Mouse (Mus musculus) brain, adult 2 months (tissue): ENCODE data around the gene Selenof.
A peak's percentile ranks its signal among the peaks of the same experiment; 100 is the strongest.

ENCODE experiments used
- DNase-seq: peaks from one replicate; pipeline ENCODE4 v3.0.0; 2011; ENCODE audit warnings: low read depth, low spot score

The Selenof gene

DNA sequence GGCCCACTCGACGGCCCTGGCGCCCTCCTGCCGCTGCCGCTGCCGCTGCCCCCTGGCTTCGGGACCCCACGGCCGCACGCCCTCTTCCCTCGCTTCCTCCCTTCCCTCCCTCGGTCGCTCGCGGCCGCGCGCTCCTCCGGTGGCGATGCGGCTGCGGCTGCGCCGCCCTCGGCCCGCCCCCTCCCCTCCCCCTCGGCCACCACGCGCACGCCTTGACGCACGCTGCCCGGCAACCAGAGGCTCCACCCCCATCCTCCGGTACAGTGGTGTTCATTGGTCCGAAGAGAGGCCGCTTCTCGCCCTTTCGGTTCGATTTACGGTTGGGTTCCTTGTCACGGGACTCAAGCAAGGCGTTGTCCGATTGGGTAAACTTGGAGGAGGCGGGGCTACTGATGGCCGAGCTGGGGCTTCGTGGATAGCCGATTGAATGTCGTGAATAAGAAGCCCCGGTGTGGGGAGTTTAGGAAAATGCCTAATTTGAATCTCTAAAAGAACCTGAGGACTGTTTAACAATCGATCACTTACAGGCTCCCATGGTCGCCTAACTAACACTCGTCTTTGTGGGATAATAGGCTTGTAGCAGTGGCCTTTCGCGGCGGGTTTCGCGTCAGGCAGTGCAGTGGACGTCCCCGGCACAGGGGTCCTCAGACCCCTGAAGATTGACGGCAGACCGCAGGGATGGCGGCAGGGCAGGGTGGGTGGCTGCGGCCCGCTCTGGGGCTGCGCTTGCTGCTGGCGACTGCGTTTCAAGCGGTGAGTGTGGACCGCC is at the start of gene Selenof, which contains the start of gene Hs2st1:
TSS of gene Selenof (plus strand) at position 258 of the 769 bp plus-strand sequence.
TSS of gene Hs2st1 (minus strand) at position 135 of the 769 bp plus-strand sequence.
- peak; percentile 100 for DNase-seq

DNA sequence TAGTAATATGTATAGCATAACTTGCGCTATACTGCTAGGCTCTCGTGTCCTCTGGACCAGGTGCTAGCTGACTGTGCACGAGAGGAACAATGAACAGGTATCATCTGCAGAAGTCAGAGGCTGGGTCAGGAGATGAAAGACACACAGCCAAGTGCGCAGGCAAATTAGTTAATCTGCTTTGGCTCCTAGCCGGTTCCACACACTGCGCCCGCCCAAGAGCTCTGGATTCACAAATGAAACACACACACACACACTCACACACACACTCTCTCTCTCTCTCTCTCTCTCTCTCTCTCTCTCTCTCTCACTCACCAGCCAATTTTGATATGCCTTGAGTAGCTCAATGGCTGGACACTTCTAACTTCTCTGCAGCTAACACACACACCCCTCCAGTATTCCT is 42.2 kb upstream of the Selenof start:
- DNase-seq = no peak

DNA sequence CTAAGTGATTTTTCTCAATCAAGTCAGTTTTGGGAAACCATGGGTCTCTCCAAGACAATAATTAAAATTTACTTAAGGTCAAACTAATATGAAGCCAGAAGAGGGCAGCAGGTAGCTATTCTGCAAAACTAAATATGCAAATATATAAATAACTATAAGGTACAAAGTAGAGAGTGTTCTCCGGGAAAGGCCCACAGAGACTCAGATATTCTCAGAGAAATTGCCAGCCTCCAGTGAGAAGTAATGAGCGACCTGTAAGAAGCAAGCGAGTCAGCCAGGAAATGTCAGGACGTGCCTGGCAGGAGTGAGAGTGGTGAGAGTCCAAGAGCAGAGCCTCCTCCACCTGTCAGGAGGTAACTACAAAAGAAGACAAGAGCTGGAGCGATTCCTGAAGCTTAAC is 39.1 kb upstream of the Selenof start:
- DNase-seq = peak; percentile 80

DNA sequence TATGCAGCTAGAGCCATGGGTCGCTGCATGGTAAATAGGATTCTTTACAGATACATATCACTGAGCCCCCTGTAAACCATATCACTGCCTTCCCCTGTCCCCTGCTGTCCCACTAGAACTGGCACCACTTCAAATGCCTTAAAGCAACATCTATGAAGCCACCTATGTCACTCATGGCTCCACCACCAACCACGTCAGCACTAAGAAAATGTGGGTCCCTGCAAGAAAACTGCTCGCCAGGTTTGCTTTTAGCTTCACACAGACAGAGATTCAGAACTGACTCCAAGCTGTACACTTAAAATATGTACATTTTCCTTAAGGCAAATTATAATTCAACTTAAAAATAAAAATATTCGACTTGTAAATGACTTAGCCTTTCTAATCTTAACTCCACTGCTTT is 35.0 kb upstream of the Selenof start:
- DNase-seq = no peak

DNA sequence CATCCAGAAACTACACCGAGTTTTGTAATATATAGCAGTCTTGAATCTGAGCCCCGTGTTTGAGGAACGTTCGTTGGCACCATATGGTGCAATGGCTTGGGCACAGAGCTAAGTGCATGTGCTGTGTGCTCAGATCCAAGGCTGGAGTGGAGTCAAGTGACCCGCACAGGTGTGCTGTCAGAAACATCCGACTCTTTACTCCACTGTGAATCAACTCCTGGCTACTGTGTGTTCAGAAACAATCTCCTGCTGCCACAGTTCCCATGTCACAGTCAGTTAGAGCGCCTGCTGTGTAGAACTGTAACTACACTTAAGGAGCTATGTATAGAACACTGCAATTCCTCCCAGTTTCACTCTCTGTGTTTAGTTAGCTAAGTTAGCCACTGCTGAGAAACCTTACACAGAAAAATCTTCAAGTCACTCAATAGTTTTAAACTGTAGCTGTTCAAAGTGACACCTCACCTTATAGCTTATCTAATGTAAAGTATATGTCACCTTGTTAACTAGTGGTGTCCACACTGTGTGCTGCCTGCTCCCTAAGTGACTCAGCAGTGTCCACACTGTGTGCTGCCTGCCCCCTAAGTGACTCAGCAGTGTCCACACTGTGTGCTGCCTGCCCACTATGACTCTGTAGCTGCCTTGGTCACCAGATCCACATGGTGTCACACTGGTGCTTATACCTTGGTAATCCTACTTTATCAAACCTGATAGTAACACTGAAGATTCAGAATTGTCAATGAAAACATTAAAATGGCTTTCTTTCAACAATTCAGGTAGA is 32.8 kb upstream of the Selenof start:
- DNase-seq = peak; percentile 77

DNA sequence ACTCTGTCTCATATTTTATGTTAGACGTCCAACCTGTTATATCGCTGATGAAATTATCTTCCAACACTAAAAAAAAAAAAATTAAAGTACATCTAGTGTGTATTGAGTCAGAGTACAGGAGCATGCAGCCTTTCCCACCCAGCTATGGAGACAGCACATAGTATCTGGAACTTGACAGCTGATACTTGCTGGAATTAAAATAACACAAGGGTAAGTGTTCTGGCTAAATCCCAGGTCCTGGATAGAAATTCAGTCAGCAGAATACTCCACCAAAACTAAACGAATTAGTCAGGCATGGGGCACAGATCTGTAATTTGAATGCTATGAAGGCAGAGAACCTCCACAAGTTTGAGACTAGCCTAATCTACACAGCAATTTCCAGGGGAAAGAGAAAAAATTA is 31.1 kb upstream of the Selenof start:
- no peak for DNase-seq

DNA sequence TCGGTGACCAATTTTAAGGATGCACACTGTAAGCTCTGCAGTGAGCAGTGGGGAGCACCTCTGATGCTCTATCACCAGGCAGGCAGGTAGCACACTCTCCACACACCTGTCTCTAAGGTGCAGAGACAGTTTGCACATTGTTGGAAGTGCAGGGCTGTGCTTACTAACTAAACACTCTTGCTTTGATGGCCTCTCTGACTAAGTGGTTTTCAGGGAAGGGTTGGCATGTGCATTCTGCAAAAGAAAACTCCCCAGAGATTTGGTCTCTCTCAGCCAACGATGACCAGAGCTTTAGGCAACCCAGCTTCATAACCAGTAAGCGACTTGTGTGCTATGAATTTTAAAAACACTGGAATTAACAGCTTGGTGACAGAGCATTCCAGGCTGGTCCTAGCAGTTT is 29.3 kb upstream of the Selenof start:
- no peak for DNase-seq

DNA sequence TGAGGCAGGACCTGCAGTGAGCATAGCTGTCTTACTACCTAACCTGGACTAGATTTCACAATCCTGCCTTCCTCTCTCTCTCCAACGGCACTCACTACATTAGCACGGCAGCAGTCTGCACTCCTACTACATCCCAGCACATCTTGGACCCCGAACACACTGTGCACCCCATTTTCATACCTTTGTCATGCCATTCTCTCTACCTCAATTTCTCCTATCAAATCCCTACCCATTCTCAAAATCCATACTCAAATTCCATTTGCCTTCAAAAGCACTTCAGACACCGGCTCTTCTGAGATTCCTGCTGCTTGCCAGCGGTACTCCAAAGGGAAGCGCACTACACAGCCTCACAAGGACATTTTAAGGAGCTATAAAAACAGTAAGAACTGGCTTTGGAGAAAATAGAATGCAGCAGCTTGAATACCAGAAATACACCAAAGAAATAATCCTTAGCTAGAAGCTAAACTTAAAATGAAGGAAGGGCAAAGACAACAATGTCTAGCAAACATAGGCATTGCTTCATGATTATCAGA is 28.1 kb upstream of the Selenof start:
- DNase-seq = peak; percentile 60

DNA sequence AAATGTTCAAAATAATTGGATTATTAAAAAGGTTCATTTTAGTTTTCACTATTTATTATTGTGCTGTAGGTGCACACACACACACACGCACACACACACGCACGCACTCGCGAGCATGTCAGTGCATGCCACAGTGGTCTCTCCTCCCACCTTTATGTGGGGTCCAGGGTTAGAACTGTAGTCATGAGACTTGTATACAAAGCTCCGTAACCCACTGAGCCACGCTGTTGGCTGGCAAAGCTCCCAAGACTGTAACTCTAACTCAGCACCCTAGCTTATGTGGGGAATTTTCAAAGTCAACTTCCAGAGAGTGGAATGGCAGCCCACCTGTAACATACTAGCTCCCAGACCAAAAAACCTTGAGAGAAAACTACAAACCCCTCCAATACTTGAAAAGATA is 25.0 kb upstream of the Selenof start:
- no peak for DNase-seq

DNA sequence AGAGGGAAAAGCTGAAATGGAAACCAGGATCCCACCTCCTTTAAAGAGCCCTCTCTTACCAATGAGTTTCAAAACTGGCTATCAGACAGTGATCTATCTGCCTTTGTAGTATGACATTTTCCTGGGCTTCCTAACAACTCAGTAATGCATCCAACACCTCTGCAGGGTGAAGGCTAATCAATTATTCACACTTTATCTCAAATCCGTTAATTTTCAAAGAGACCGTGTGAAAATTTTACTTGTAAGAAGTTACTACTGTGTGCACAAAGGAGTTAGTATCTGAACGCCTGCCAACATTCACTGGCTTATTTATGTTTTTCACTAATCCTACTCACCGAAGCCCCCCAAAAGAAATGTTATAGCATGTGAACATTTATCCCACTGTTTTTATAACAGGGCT is 24.3 kb upstream of the Selenof start:
- DNase-seq = no peak

DNA sequence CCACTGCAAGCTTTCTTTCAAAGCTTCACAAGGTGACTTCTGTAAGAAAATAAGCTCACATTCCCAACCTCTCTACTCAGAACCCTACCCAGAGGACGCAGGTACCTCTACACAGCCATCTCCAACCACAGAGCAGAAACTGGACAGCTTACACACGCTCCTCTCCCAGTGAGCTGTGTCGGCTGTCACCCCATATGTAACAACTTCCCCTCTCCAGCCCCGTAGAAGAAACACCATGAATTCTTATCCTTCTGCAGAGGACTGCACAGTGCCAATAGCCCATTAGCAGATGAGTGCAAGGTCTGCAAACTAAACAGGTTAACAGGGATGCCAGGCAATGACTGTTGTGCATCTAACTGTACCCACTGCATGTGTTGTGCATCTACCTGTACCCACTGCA is 23.6 kb upstream of the Selenof start:
- no peak for DNase-seq

DNA sequence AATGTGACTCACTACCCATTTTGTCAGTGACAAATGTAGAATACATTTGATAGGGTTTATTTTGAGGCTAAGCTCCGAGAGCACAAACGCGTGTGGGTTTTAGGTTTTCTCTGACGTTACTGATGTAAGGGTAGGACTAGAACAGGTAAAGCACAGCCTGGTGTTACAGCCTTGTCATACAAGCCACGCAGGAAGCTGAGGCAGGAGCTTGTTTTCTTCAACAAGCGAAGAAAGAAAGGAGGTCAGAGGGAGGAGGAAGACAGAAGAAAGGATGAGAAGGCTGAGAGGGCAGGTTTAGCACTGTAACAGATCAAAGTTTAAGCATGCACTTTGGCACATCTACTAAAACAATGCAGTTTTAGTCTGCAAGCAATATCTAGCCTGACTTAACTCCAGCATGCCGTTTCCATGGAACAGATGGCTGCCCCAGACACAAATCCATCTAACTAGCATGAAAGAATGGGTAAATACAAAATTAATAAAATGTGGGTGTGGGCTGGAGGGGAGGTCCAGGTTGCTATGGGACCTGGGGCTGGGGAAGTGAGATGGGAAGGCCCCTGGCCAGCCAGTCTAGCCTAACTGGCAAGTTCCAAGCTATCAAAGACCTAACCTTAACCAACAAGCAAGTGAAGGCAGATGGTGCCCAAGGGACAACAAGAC is 21.8 kb upstream of the Selenof start:
- peak; percentile 30 for DNase-seq

DNA sequence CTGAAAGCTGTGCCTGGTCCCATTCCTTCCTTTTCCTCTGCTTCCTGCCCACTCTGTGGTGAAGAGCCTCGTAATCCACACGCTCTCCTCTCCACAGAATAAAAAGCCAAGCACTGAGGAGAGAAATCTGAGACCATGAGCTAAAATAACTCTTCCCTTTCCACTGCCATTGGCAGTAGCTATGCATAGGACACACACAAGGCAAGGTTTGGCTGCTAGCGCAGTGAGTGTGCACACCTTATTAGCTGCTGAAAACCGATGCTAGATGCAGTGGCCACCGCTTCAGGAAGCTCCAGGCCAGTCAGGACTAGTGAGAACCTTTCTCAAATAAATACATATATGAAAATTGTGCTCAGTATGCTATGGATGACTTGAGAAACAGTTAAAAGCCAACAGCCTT is 20.1 kb upstream of the Selenof start:
- DNase-seq = no peak

DNA sequence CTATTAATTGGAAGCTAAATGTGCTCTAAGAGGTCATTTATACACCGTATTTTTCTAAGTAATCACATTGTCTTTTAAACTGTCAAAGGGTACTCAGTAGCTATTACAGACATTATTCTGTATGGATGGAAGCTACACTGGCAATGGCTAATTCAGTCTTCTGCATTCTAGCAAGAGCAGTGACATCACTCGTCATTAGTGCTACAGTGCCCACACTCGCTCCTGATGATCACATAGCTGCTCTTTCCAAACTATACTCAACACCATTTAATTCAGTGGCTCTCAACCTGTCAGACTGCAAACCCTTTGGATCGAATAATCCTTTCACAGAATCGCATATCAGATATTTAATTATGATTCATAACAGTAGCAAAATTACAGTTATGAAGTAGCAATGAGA is 19.4 kb upstream of the Selenof start:
- DNase-seq = no peak

DNA sequence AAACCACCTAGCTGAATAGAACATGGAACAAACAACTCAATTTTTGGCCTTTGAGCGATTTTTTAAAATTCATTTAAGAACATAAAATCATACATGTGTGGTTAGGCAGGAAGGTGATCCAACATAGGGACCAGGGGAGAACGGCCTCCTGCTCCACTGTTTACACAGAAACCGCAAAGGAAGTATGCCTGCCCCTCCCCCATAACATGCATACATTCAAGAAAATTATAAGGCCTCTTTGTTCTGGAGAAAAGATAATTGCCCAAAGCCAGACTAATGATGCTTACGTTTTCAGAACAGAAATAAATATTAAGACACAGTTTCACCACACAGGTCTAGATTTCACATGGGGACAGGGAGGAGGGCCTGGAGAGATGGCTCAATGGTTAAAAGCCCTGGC is 18.7 kb upstream of the Selenof start:
- no peak for DNase-seq

DNA sequence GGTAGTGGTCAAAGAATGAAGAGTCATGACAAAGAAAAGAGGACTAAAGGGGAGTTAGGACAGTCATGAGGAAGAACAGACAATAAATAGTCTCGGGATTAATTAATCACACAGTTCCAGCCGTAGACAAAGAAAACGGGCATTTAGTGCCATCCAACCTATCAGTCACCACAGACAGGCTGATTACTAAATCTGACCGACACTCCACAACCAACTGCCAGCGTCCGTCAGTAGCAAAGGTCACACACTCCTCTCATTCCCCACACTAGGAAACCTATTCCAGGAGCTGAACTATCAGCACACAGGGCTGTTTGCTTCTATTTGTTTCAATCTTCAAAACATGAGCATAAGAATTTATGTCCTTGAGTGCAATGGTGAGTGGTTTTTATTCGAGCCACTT is 16.2 kb upstream of the Selenof start:
- DNase-seq = no peak

DNA sequence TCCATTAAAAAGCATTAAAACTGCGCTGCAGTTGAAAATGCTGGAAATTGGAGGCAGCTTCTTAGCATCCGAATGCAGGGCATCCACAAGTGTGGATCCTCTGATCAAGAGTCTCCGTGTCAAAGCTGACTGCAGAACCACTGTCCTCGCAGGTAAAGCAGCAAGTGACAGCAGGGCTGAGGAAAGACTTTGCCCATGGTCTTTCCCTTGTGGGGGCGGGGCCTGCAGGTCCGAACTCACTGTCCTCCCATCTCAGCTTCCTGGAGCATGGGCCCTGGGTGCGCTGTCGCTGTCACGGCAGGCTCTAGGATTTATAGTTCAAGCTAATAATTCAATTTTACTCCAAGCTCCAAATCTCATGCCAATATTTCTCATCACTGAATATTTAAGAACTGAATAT is 15.6 kb upstream of the Selenof start:
- DNase-seq = no peak

DNA sequence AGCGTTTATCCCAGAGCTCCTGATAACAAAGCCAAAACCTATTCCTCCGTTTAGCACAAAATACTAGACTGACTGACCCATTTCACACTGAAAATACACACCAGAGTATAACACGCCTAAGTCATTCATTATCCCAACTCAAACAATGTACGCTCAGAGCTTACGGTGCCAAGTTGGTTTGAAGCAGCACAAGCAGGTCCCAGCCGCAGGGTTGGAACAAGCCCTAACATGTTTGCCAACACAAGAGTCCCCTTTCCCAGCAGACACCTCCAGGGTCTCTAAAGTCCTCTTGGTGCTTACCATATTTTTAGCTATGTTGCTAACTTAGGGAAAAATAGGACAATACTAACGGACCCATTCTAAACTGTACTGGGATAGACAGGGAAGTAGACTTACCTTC is 15.0 kb upstream of the Selenof start:
- no peak for DNase-seq

DNA sequence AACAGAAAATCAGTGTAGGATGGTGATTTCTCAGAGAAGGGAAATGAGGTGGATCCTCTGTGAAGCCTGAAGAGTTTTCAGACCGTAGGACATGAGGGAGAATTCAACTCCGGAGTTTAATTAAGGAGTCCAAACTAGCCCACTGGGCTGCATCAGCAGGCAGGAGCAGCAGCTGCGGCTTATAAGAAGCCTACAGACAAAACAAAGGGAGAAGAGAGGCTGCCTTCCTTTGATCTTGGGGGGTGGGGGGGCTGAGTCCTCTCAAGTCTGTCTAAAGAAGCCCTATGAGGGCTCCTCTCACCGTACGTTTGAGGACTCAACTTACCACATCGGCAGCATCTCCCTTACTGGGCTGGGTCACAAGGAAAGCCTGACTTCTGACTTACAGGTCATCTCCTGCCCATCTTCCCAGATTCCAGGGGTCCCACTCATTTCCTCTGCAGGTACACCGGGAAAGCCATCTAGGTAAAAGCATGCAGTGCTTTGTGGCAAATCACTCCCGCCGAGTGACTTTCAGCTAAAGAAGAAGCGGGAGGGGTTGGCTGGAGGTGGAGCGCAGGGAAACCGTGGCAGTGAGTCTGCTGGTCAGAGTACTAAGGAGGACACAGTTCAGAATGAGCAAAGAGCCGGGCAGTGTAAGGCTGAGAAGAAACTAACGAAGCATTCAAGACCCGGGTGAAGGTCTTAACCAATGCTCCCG is 13.3 kb upstream of the Selenof start:
- no peak for DNase-seq

DNA sequence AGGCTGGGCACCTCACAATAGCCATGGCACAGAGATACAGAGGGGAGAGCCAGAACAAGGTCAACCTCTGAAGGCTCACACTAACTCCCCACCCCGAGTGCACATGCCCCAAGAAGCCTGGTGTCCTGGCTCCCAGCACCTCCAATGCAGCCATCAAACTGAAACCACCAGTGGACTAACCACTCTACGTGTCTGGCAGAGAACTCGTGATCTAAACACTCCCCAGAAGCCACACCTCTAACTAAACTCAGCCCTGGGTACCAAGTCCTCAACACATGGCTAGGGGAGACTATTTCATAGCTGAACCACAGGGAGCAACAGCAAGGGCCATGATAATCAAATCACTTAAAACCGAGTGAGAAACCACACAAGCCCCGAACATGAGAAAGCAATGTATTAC is 11.8 kb upstream of the Selenof start:
- no peak for DNase-seq

DNA sequence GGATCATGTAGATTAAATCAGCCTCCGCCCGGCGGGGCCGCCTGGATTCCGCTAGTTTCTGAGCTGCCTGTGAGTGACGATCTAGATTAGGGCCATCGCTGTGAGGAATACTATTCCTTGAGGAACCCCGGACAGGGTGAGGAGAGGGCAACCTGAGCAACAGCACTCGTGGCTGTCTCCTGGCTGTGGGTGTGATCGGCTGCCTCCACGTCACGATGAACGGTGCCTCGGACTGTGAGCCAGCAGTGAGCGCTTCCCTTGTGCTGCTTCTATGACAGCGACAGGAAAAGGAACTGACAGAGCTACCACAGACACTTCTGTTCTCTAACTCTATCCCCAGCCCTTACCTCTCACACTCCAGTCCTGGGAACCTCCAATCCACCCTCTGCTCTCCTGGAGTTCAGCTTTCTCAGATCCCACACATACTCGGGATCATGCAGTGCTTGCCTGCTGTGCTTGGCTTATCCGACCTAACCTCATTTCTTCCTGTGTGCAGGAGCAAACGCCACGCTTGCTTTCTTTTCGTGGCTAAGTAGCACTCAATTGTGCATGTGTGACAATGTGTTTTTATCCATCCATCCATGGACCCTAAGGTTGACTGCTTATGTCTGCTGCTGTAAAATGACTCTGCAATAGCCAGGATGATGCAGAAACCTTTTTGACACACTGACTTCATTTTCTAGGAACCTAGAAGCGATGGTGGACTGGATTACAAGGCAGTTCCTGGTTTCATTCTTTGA is 8.4 kb upstream of the Selenof start:
- DNase-seq = peak; percentile 43
